Mouse (Mus musculus): Measurements from ENCODE around the gene Cntfr. TPM values are rescaled to one million over a fixed set of nuclear protein-coding genes. Genes with fewer than 3 reads are reported as not detected.
"Not testable (repeated sequence)": the region's sequence is repeated elsewhere in the genome, so short reads cannot be mapped to it uniquely, and the experiment has no call there.

The Cntfr gene
- polyA plus RNA-seq (2014; fragmentation: Nextera tagmentation; extraction: Ambion mirVana): 35.2 and 37.1 TPM in 2 replicates

GRCm38 (mm10) chr4:41696930-41697841, at the start of gene Cntfr:
Cntfr (minus strand) TSS chr4:41697089.
- H3K4me1 ChIP-seq (replicated peaks; ENCODE audit: control insufficient read depth, insufficient read depth, low read length); H3K36me3 ChIP-seq (ENCODE audit: control insufficient read depth, insufficient read depth, low read length); ATAC-seq (replicated peaks; ENCODE audit: low FRiP score); H3K9me3 ChIP-seq (ENCODE audit: control insufficient read depth, low read length); H3K9ac ChIP-seq (ENCODE audit: low read length); H3K27me3 ChIP-seq (ENCODE audit: control insufficient read depth, insufficient read depth, low read length); H3K27ac ChIP-seq (ENCODE audit: low read depth, low read length); H3K4me3 ChIP-seq (ENCODE audit: low read depth, low read length): not testable (repeated sequence)
- 14% methylated on average over 24 of the region's 40 CpGs for WGBS
- DNase-seq (ENCODE audit: low spot score): peak; percentile 92
- peak within 1 kb of the TSS; percentile 36; the same call in 1 of the 2 replicates for H3K4me2 ChIP-seq (ENCODE audit: low read depth, low read length, severe bottlenecking)

- no peaks in the 10 kb centered on the region for H3K36me3 ChIP-seq (ENCODE audit: control insufficient read depth, insufficient read depth, low read length)
- peaks cover 12% of the 10 kb centered on the region; the same call in 1 of the 2 replicates for H3K9me3 ChIP-seq (ENCODE audit: control insufficient read depth, low read length)
- no peak overlapping the region for H3K27ac ChIP-seq (ENCODE audit: low read depth, low read length)
- H3K4me3 ChIP-seq (ENCODE audit: low read depth, low read length): no peak overlapping the region
- ATAC-seq (replicated peaks; ENCODE audit: low FRiP score) (no peak), DNase-seq (ENCODE audit: low spot score) (no peak)
- H3K9ac ChIP-seq (ENCODE audit: low read length): no peak overlapping the region
- no peak overlapping the region for H3K4me2 ChIP-seq (ENCODE audit: low read depth, low read length, severe bottlenecking)
- 91% methylated on average over 1 of the region's 1 CpGs for WGBS
- 0 out of 2 replicates have a peak, but pooled peaks cover 3% of the 10 kb centered on the region for H3K4me1 ChIP-seq (replicated peaks; ENCODE audit: control insufficient read depth, insufficient read depth, low read length)
- H3K27me3 ChIP-seq (ENCODE audit: control insufficient read depth, insufficient read depth, low read length): no peaks in the 10 kb centered on the region
These were observed 48.1 kb upstream of the Cntfr start for GRCm38 (mm10) chr4:41745021-41745420.

GRCm38 (mm10) chr4:41744131-41744530, 47.2 kb upstream of the Cntfr start:
- 81% methylated on average over 2 of the region's 2 CpGs for WGBS
- Histone ChIP-seq H3K36me3 (ENCODE audit: control insufficient read depth, insufficient read depth, low read length) (no peaks in the 10 kb centered on the region; the same call in 1 of the 2 replicates), H3K27ac (ENCODE audit: low read depth, low read length) (no peak overlapping the region), H3K4me2 (ENCODE audit: low read depth, low read length, severe bottlenecking) (no peak overlapping the region), H3K27me3 (ENCODE audit: control insufficient read depth, insufficient read depth, low read length) (no peaks in the 10 kb centered on the region), H3K4me3 (ENCODE audit: low read depth, low read length) (no peak overlapping the region), H3K4me1 (replicated peaks; ENCODE audit: control insufficient read depth, insufficient read depth, low read length) (peaks cover 6% of the 10 kb centered on the region; the same call in 1 of the 2 replicates), H3K9ac (ENCODE audit: low read length) (no peak overlapping the region), H3K9me3 (ENCODE audit: control insufficient read depth, low read length) (peaks cover 12% of the 10 kb centered on the region; the same call in 1 of the 2 replicates)
- DNase-seq (ENCODE audit: low spot score) (no peak), ATAC-seq (replicated peaks; ENCODE audit: low FRiP score) (no peak)

- WGBS: under 1% methylated on average over 27 of the region's 27 CpGs
- H3K4me1 ChIP-seq (replicated peaks; ENCODE audit: control insufficient read depth, insufficient read depth, low read length): peaks cover 6% of the 10 kb centered on the region; the same call in 1 of the 2 replicates
- H3K4me2 ChIP-seq (ENCODE audit: low read depth, low read length, severe bottlenecking): peak overlapping the region; percentile 93
- peak overlapping the region; percentile 77 for H3K4me3 ChIP-seq (ENCODE audit: low read depth, low read length)
- H3K27ac ChIP-seq (ENCODE audit: low read depth, low read length): peak overlapping the region; percentile 14; the same call in 1 of the 2 replicates
- H3K9ac ChIP-seq (ENCODE audit: low read length): peak overlapping the region; percentile 82
- ATAC-seq (replicated peaks; ENCODE audit: low FRiP score) (peak; percentile 97), DNase-seq (ENCODE audit: low spot score) (peak; percentile 95)
- peaks cover 3% of the 10 kb centered on the region; the same call in 1 of the 2 replicates for H3K36me3 ChIP-seq (ENCODE audit: control insufficient read depth, insufficient read depth, low read length)
- peaks cover 4% of the 10 kb centered on the region; the same call in 1 of the 2 replicates for H3K9me3 ChIP-seq (ENCODE audit: control insufficient read depth, low read length)
- H3K27me3 ChIP-seq (ENCODE audit: control insufficient read depth, insufficient read depth, low read length): no peaks in the 10 kb centered on the region
These were observed 44.3 kb upstream of the Cntfr start for GRCm38 (mm10) chr4:41741158-41741560.

GRCm38 (mm10) chr4:41740380-41741157, 43.7 kb upstream of the Cntfr start:
- ATAC-seq (replicated peaks; ENCODE audit: low FRiP score) (peak; percentile 78), DNase-seq (ENCODE audit: low spot score) (no peak)

GRCm38 (mm10) chr4:41739260-41739659, 42.4 kb upstream of the Cntfr start:
- H3K9ac ChIP-seq (ENCODE audit: low read length): no peak overlapping the region
- H3K4me1 ChIP-seq (replicated peaks; ENCODE audit: control insufficient read depth, insufficient read depth, low read length): peaks cover 6% of the 10 kb centered on the region; the same call in 1 of the 2 replicates
- DNase-seq (ENCODE audit: low spot score): peak; percentile 52
- H3K36me3 ChIP-seq (ENCODE audit: control insufficient read depth, insufficient read depth, low read length): peaks cover 3% of the 10 kb centered on the region; the same call in 1 of the 2 replicates
- H3K27me3 ChIP-seq (ENCODE audit: control insufficient read depth, insufficient read depth, low read length): no peaks in the 10 kb centered on the region
- no peak overlapping the region for H3K4me3 ChIP-seq (ENCODE audit: low read depth, low read length)
- H3K4me2 ChIP-seq (ENCODE audit: low read depth, low read length, severe bottlenecking): no peak overlapping the region
- H3K27ac ChIP-seq (ENCODE audit: low read depth, low read length): no peak overlapping the region
- H3K9me3 ChIP-seq (ENCODE audit: control insufficient read depth, low read length): no peaks in the 10 kb centered on the region
- WGBS: 94% methylated on average over 13 of the region's 13 CpGs
- ATAC-seq (replicated peaks; ENCODE audit: low FRiP score): no peak

More at GRCm38 (mm10) chr4:41740380-41741157, 43.7 kb upstream of the Cntfr start:
- peaks cover 3% of the 10 kb centered on the region; the same call in 1 of the 2 replicates for H3K36me3 ChIP-seq (ENCODE audit: control insufficient read depth, insufficient read depth, low read length)
- no peaks in the 10 kb centered on the region for H3K9me3 ChIP-seq (ENCODE audit: control insufficient read depth, low read length)
- under 1% methylated on average over 48 of the region's 48 CpGs for WGBS
- H3K9ac ChIP-seq (ENCODE audit: low read length): peak overlapping the region; percentile 82
- H3K27me3 ChIP-seq (ENCODE audit: control insufficient read depth, insufficient read depth, low read length): no peaks in the 10 kb centered on the region
- H3K4me3 ChIP-seq (ENCODE audit: low read depth, low read length): peak overlapping the region; percentile 77
- peak overlapping the region; percentile 14; the same call in 1 of the 2 replicates for H3K27ac ChIP-seq (ENCODE audit: low read depth, low read length)
- H3K4me2 ChIP-seq (ENCODE audit: low read depth, low read length, severe bottlenecking): peak overlapping the region; percentile 93
- H3K4me1 ChIP-seq (replicated peaks; ENCODE audit: control insufficient read depth, insufficient read depth, low read length): peaks cover 6% of the 10 kb centered on the region; the same call in 1 of the 2 replicates

- ATAC-seq (replicated peaks; ENCODE audit: low FRiP score) (no peak), DNase-seq (ENCODE audit: low spot score) (peak; percentile 42)
- peaks cover 6% of the 10 kb centered on the region; the same call in 1 of the 2 replicates for H3K4me1 ChIP-seq (replicated peaks; ENCODE audit: control insufficient read depth, insufficient read depth, low read length)
- H3K4me2 ChIP-seq (ENCODE audit: low read depth, low read length, severe bottlenecking): no peak overlapping the region
- H3K9me3 ChIP-seq (ENCODE audit: control insufficient read depth, low read length): no peaks in the 10 kb centered on the region
- no peak overlapping the region for H3K9ac ChIP-seq (ENCODE audit: low read length)
- peaks cover 2% of the 10 kb centered on the region; the same call in 1 of the 2 replicates for H3K27me3 ChIP-seq (ENCODE audit: control insufficient read depth, insufficient read depth, low read length)
- peaks cover 3% of the 10 kb centered on the region; the same call in 1 of the 2 replicates for H3K36me3 ChIP-seq (ENCODE audit: control insufficient read depth, insufficient read depth, low read length)
- 75% methylated on average over 1 of the region's 1 CpGs for WGBS
- H3K4me3 ChIP-seq (ENCODE audit: low read depth, low read length): no peak overlapping the region
- no peak overlapping the region for H3K27ac ChIP-seq (ENCODE audit: low read depth, low read length)
These were observed 41.3 kb upstream of the Cntfr start for GRCm38 (mm10) chr4:41738256-41738603.

Data from forebrain, embryonic 11.5 days (tissue).